Mouse (Mus musculus): Measurements from ENCODE around the gene Plac8. TPM values are rescaled to one million over a fixed set of nuclear protein-coding genes. Genes with fewer than 3 reads are reported as not detected.
A peak's percentile ranks its signal among the peaks of the same experiment; 100 is the strongest.

Gene Plac8
- total and polyA plus RNA-seq, 3 experiments = 4.9 to 10.6 TPM; not detected in 1

DNA sequence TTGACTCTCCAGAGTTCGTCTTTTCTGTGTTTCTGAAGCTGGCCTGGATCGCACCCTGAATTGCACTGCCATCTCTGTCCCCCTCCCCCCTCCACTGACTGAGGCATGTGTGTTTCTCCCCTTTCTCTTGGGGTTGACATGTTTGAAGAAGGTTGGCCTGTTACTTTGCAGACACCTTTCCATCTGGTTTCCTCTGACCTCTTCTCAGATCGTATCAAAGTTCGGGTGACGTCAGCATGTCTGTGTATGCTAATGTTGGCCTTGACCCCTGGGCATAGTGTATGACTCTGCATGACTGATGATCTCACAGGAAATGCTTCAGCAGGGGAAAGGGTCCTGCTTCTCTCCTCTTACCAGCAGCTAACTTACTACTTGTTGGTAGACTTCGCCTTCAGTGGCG is 11.0 kb upstream of the Plac8 start:
- no peaks in the 10 kb centered on the region for H3K27me3 ChIP-seq (ENCODE audit: control insufficient read depth in 1 of 2, insufficient read depth in 2 of 2, low read length in 2 of 2)
- peak; percentile 20; the same call in 1 of the 2 replicates for TF ChIP-seq GATA1 (IDR thresholded peaks at IDR 0.05; ENCODE audit: low read depth, low read length)
- peak; percentile 32; the same call in 1 of the 2 replicates for TF ChIP-seq CHD2 (IDR thresholded peaks at IDR 0.05; ENCODE audit: low read length)
- no peak for TF ChIP-seq MXI1 (IDR thresholded peaks at IDR 0.05; ENCODE audit: low read depth, low read length)
- peak in 1 of 2 experiments; percentile 6; a peak in 1 of 4 replicates for TF ChIP-seq EP300 (IDR thresholded peaks at IDR 0.05; ENCODE audit: low read depth in 1 of 2, low read length in 2 of 2)
- TF ChIP-seq ETS1 (IDR thresholded peaks at IDR 0.05; ENCODE audit: low read depth, low read length) = peak; percentile 69; the same call in 1 of the 2 replicates
- no peaks in the 10 kb centered on the region; the same call in 1 of the 2 replicates for H3K79me2 ChIP-seq (ENCODE audit: control insufficient read depth, insufficient read depth, low read length, poor library complexity)
- H3K4me3 ChIP-seq (ENCODE audit: control insufficient read depth in 1 of 2, insufficient read depth in 1 of 2, low read depth in 2 of 2, low read length in 2 of 2) = peak overlapping the region; percentile 1 to 44
- peak overlapping the region; percentile 74 for H3K9ac ChIP-seq (ENCODE audit: control insufficient read depth, low read depth, low read length, poor library complexity, severe bottlenecking)
- peaks cover 28 to 65% of the 10 kb centered on the region in 2 experiments for H3K4me1 ChIP-seq (ENCODE audit: control insufficient read depth in 1 of 2, insufficient read depth in 2 of 2, low read length in 2 of 2)
- H3K36me3 ChIP-seq (ENCODE audit: control insufficient read depth in 1 of 2, insufficient read depth in 2 of 2, low read length in 2 of 2) = peaks cover 0 to 64% of the 10 kb centered on the region in 2 experiments; a peak in 2 of 4 replicates
- peak; percentile 70 for DNase-seq (ENCODE audit: low read depth, low spot score)
- H3K9me3 ChIP-seq (replicated peaks; ENCODE audit: insufficient read depth, low read length) = no peaks in the 10 kb centered on the region
- H3K27ac ChIP-seq (ENCODE audit: control insufficient read depth, low read depth, low read length) = peak overlapping the region; percentile 100

DNA sequence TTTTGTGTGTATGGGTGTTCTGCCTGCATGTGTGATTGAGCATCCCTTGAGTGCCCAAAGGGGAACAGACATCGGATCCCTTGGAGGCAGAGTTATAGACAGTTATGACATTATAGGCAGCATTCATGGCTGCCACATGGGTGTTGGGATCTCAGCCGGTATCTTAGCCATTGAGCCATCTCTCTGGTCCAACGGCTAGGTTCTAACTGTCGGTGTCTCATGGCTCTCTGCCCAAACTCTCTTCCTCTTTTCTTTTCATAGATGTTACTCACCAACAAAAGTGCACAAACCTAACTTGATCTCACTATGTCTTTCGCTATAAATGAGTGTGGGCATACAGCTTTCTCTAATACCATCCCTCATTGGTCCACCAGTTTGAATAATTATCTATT is 10.4 kb upstream of the Plac8 start:
- TF ChIP-seq TBP (IDR thresholded peaks at IDR 0.05; ENCODE audit: low read depth, low read length) (peak; percentile 85), EP300 (IDR thresholded peaks at IDR 0.05; ENCODE audit: low read depth in 1 of 2, low read length in 2 of 2) (peak; percentile 96 to 98), MYC (IDR thresholded peaks at IDR 0.05; ENCODE audit: low read depth, low read length) (peak; percentile 91), MXI1 (IDR thresholded peaks at IDR 0.05; ENCODE audit: low read depth, low read length) (peak; percentile 58), ZNF384 (IDR thresholded peaks at IDR 0.05; ENCODE audit: low read depth, low read length) (no peak), JUND (IDR thresholded peaks at IDR 0.05; ENCODE audit: low read depth, low read length) (peak; percentile 40; the same call in 1 of the 2 replicates), POLR2AphosphoS5 (IDR thresholded peaks at IDR 0.05; ENCODE audit: borderline replicate concordance, low read depth, low read length) (no peak), ETS1 (IDR thresholded peaks at IDR 0.05; ENCODE audit: low read depth, low read length) (peak; percentile 93), MAX (IDR thresholded peaks at IDR 0.05; ENCODE audit: low read length) (peak; percentile 55), MAFK (IDR thresholded peaks at IDR 0.05; ENCODE audit: borderline replicate concordance, low read depth, low read length) (no peak), GATA1 (IDR thresholded peaks at IDR 0.05; ENCODE audit: low read depth, low read length) (peak; percentile 53; the same call in 1 of the 2 replicates), MEF2A (IDR thresholded peaks at IDR 0.05; ENCODE audit: extremely low read depth, insufficient replicate concordance, low read depth, low read length, poor library complexity, severe bottlenecking) (no peak), POLR2A (IDR thresholded peaks at IDR 0.05; ENCODE audit: control insufficient read depth in 1 of 2, insufficient read depth in 1 of 2, low read depth in 1 of 2, low read length in 2 of 2, poor library complexity in 1 of 2) (peak in 1 of 2 experiments; percentile 75; a peak in 2 of 4 replicates), SIN3A (IDR thresholded peaks at IDR 0.05; ENCODE audit: low read length) (peak; percentile 70), TCF12 (IDR thresholded peaks at IDR 0.05; ENCODE audit: low read depth, low read length) (peak; percentile 86), HCFC1 (IDR thresholded peaks at IDR 0.05; ENCODE audit: low read depth, low read length) (peak; percentile 55; the same call in 1 of the 2 replicates), MYB (IDR thresholded peaks at IDR 0.05; ENCODE audit: low read depth, low read length) (peak; percentile 100), NELFE (IDR thresholded peaks at IDR 0.05; ENCODE audit: low read depth, low read length) (peak; percentile 55; the same call in 1 of the 2 replicates), ZMIZ1 (IDR thresholded peaks at IDR 0.05; ENCODE audit: low read depth, low read length) (peak; percentile 71), MAZ (IDR thresholded peaks at IDR 0.05; ENCODE audit: low read depth, low read length) (no peak), BHLHE40 (IDR thresholded peaks at IDR 0.05; ENCODE audit: borderline replicate concordance, low read depth, low read length) (peak; percentile 24; the same call in 1 of the 2 replicates)
- Histone ChIP-seq H3K79me2 (ENCODE audit: control insufficient read depth, insufficient read depth, low read length, poor library complexity) (no peaks in the 10 kb centered on the region; the same call in 1 of the 2 replicates), H3K36me3 (ENCODE audit: control insufficient read depth in 1 of 2, insufficient read depth in 2 of 2, low read length in 2 of 2) (peaks cover 0 to 62% of the 10 kb centered on the region in 2 experiments; a peak in 2 of 4 replicates), H3K27me3 (ENCODE audit: control insufficient read depth in 1 of 2, insufficient read depth in 2 of 2, low read length in 2 of 2) (no peaks in the 10 kb centered on the region), H3K4me1 (ENCODE audit: control insufficient read depth in 1 of 2, insufficient read depth in 2 of 2, low read length in 2 of 2) (peaks cover 31 to 69% of the 10 kb centered on the region in 2 experiments), H3K9ac (ENCODE audit: control insufficient read depth, low read depth, low read length, poor library complexity, severe bottlenecking) (peak overlapping the region; percentile 74), H3K27ac (ENCODE audit: control insufficient read depth, low read depth, low read length) (peak overlapping the region; percentile 100), H3K9me3 (replicated peaks; ENCODE audit: insufficient read depth, low read length) (no peaks in the 10 kb centered on the region), H3K4me3 (ENCODE audit: control insufficient read depth in 1 of 2, insufficient read depth in 1 of 2, low read depth in 2 of 2, low read length in 2 of 2) (peak overlapping the region; percentile 53 to 55)
- DNase-seq (ENCODE audit: low read depth, low spot score) = peak; percentile 95
